Mouse (Mus musculus): ENCODE measurements around the gene E330021D16Rik. TPM values are rescaled to one million over a fixed set of nuclear protein-coding genes. Genes with fewer than 3 reads are reported as not detected.
A peak's percentile ranks its signal among the peaks of the same experiment; 100 is the strongest.

The E330021D16Rik gene
- total and polyA plus RNA-seq, 3 experiments = not detected

DNA sequence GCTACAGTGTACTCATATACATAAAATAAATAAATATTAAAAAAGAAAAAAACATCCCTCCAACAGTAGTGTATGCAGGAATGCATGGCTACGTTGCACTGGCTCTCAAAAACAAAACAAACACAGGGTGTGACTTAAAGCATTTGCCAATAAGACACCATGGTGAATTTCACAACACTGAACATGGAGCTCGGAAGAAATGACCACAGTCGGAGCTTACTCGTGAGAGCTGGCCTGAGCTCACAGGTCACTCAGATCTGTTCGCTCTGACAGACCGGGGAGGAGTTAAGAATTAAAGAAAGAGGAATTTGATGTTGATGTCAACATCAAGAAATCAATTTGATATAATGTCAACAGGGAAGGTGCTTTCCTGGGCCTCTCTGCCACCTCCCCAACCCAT lies 18.2 kb upstream of the E330021D16Rik start:
- H3K4me2 ChIP-seq (ENCODE audit: insufficient read depth, low read depth, poor library complexity, severe bottlenecking) = no peak overlapping the region
- H3K36me3 ChIP-seq (replicated peaks in 1 of 2; ENCODE audit: control insufficient read depth in 1 of 2, insufficient read depth in 1 of 2, low read length in 1 of 2) = no peaks in the 10 kb centered on the region
- in situ Hi-C loops (cut with MboI; ENCODE audit: low pct_ligation_motif_present, low pct_unique_long_range_greater_than_20kb, low sequenced_read_pairs) (loop anchor here (25.0 kb wide), 2 partner anchors 279 to 554 kb away; no protein-coding TSS in a partner anchor), dilution Hi-C loops (cut with MboI; ENCODE audit: extremely low pct_ligation_motif_present, extremely low pct_unique_long_range_greater_than_20kb, low sequenced_read_pairs) (no loop called here)
- TF ChIP-seq MXI1 (IDR thresholded peaks at IDR 0.05; ENCODE audit: low read depth, low read length) (no peak), USF2 (conservative IDR thresholded peaks at IDR 0.05; ENCODE audit: low read depth, low read length) (no peak), MAZ (IDR thresholded peaks at IDR 0.05; ENCODE audit: low read depth, low read length) (no peak), SMC3 (IDR thresholded peaks at IDR 0.05; ENCODE audit: low read depth, low read length) (no peak), IRF4 (IDR thresholded peaks at IDR 0.05; ENCODE audit: low read depth, low read length) (no peak), POLR2AphosphoS2 (IDR thresholded peaks at IDR 0.05; ENCODE audit: low read depth, low read length) (no peak), USF1 (IDR thresholded peaks at IDR 0.05; ENCODE audit: low read depth, low read length) (no peak)
- no peaks in the 10 kb centered on the region for H3K27me3 ChIP-seq (replicated peaks)
- H3K79me2 ChIP-seq (replicated peaks; ENCODE audit: control insufficient read depth, extremely low read depth, insufficient read depth, poor library complexity, severe bottlenecking) = no peaks in the 10 kb centered on the region
- no peak overlapping the region for H3K4me3 ChIP-seq (replicated peaks in 1 of 3; ENCODE audit: low read depth in 2 of 3, low read length in 2 of 3, poor library complexity in 1 of 3)
- H3K4me1 ChIP-seq (ENCODE audit: control insufficient read depth in 1 of 2, insufficient read depth in 2 of 2) = peaks cover 7 to 21% of the 10 kb centered on the region in 2 experiments; a peak in 3 of 4 replicates
- DNase-seq (ENCODE audit: extremely low read depth) = no peak
- no peak overlapping the region for H3K27ac ChIP-seq (ENCODE audit: insufficient read depth, low read depth)
- H3K9me3 ChIP-seq (replicated peaks; ENCODE audit: low read length) = no peaks in the 10 kb centered on the region
- H3K9ac ChIP-seq (ENCODE audit: insufficient read depth, low read depth) = no peak overlapping the region

DNA sequence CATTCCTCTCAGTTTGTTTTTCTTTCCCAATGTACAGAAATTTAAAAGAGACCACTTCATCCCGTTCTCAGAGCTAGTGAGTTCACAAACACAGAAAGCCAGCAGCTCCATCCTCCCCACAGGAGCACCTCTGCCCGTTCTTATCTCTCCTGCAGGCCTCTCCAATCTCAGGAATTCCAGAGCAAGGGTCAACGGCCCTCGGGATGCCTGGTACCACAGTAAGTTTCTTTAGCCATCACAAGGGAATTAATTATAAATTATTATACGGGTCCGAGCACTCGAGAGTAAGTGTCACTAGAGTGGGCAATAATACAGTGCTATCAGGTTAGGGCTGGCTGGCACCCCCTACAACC lies 16.5 kb upstream of the E330021D16Rik start:
- DNase-seq (ENCODE audit: extremely low read depth) = no peak
- in situ Hi-C loops (cut with MboI; ENCODE audit: low pct_ligation_motif_present, low pct_unique_long_range_greater_than_20kb, low sequenced_read_pairs) (loop anchor here (25.0 kb wide), 2 partner anchors 280 to 555 kb away; no protein-coding TSS in a partner anchor), dilution Hi-C loops (cut with MboI; ENCODE audit: extremely low pct_ligation_motif_present, extremely low pct_unique_long_range_greater_than_20kb, low sequenced_read_pairs) (no loop called here)
- Histone ChIP-seq H3K9ac (ENCODE audit: insufficient read depth, low read depth) (0 out of 2 replicates have a peak overlapping the region, but pooled peaks have one; percentile 16), H3K36me3 (replicated peaks in 1 of 2; ENCODE audit: control insufficient read depth in 1 of 2, insufficient read depth in 1 of 2, low read length in 1 of 2) (no peaks in the 10 kb centered on the region), H3K79me2 (replicated peaks; ENCODE audit: control insufficient read depth, extremely low read depth, insufficient read depth, poor library complexity, severe bottlenecking) (no peaks in the 10 kb centered on the region), H3K27ac (ENCODE audit: insufficient read depth, low read depth) (no peak overlapping the region), H3K4me2 (ENCODE audit: insufficient read depth, low read depth, poor library complexity, severe bottlenecking) (peak overlapping the region; percentile 47; the same call in 1 of the 2 replicates), H3K4me1 (ENCODE audit: control insufficient read depth in 1 of 2, insufficient read depth in 2 of 2) (peaks cover 7 to 21% of the 10 kb centered on the region in 2 experiments; a peak in 3 of 4 replicates), H3K9me3 (replicated peaks; ENCODE audit: low read length) (no peaks in the 10 kb centered on the region), H3K27me3 (replicated peaks) (no peaks in the 10 kb centered on the region), H3K4me3 (replicated peaks in 1 of 3; ENCODE audit: low read depth in 2 of 3, low read length in 2 of 3, poor library complexity in 1 of 3) (no peak overlapping the region)
- TF ChIP-seq NELFE (IDR thresholded peaks at IDR 0.05; ENCODE audit: low read depth, low read length) = no peak
- no peak for TF ChIP-seq UBTF (IDR thresholded peaks at IDR 0.05; ENCODE audit: low read depth, low read length)
- TF ChIP-seq MEF2A (IDR thresholded peaks at IDR 0.05; ENCODE audit: borderline replicate concordance, low read depth, low read length) = no peak
- TF ChIP-seq HCFC1 (IDR thresholded peaks at IDR 0.05; ENCODE audit: low read depth, low read length) = no peak
- 0 out of 2 replicates have a peak, but pooled peaks have one; percentile 1 for TF ChIP-seq ETS1 (conservative IDR thresholded peaks at IDR 0.05; ENCODE audit: low read depth, low read length)

Measured in CH12.LX (cell line).